Mouse (Mus musculus): ENCODE measurements around the gene Atp5j2.

- TF ChIP-seq POLR2A (IDR thresholded peaks at IDR 0.05; ENCODE audit: borderline replicate concordance, insufficient read depth, low read length) (no peak), CTCF (IDR thresholded peaks at IDR 0.05; ENCODE audit: borderline replicate concordance, insufficient read depth, low read depth, low read length) (peak; percentile 54; the same call in 1 of the 2 replicates)
These were observed 42.8 kb upstream of the Atp5j2 start for GRCm38 (mm10) chr5:145234636-145235035.
